Mouse (Mus musculus): ENCODE results near the gene Fam174b.

Fam174b gene

GRCm38 (mm10) chr7:73740111-73741035 lies at the start of gene Fam174b:
Gene Fam174b (plus strand): TSS chr7:73740302.
- peak; percentile 71 for DNase-seq (ENCODE audit: low read depth, low spot score)

GRCm38 (mm10) chr7:73697092-73697491 lies 43.0 kb upstream of the Fam174b start:
- DNase-seq (ENCODE audit: low read depth, low spot score) = no peak

DNA sequence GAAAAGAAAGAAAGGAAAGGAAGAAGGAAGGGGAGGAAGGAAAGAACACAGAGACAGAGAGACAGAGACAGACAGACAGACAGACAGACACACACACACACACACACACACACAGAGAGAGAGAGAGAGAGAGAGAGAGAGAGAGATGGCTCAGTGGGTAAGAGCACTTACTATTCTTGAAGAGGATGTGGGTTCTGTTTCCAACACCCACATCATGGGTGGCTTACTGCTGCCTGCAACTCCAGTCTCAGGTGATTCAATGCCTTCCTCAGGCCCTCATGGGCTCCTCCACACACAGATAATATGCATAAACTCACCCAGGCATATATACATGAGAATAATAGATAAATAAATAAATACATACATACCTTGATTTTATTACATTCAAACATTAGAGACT lies 35.8 kb upstream of the Fam174b start:
- no peak for DNase-seq (ENCODE audit: low read depth, low spot score)

DNA sequence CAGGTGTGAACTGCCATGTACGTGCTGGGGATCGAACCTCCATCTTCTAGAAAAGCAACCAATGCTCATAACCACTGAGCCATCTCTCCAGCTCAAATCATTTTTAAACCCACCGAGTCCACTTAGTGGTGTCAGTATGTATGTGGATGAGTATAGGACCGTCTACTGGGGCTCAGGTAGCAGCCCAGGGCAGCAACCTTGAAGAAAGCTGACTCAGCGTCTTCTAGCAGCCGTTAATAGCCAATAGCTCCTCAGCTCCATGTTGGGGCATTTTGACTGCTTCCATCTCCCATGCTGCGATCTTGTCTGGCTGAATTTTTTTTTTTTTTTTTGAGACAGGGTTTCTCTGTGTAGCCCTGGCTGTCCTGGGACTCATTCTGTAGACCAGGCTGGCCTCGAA lies 26.6 kb upstream of the Fam174b start:
- DNase-seq (ENCODE audit: low read depth, low spot score) = no peak

- DNase-seq (ENCODE audit: low read depth, low spot score) = peak; percentile 53
Measured at GRCm38 (mm10) chr7:73715928-73716749, 24.0 kb upstream of the Fam174b start.

- DNase-seq (ENCODE audit: low read depth, low spot score) = no peak
Measured at GRCm38 (mm10) chr7:73716841-73717240, 23.3 kb upstream of the Fam174b start.

- DNase-seq (ENCODE audit: low read depth, low spot score) = no peak
Measured at GRCm38 (mm10) chr7:73718031-73718430, 22.1 kb upstream of the Fam174b start.

- DNase-seq (ENCODE audit: low read depth, low spot score) = no peak
Measured at GRCm38 (mm10) chr7:73718497-73719007, 21.6 kb upstream of the Fam174b start.

DNA sequence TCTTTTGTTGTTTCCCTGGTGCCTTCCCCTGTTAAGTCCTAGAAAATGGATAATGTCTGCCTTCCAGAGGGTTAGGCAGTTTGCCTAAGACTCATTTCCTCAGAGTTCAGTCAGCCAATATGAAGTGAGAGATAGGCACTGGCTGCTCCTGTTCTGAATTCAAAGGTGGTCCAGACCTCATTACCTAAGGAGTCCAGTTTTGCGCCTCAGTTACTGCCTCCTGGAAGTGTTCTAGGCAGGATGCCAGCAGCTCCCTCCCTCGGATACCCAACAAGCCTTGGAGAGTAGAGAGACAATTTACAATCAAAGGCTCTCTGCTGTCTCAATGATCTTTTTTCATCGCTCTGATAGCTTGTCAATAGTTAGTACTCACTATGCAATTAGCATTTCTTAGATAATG lies 19.1 kb upstream of the Fam174b start:
- no peak for DNase-seq (ENCODE audit: low read depth, low spot score)

DNA sequence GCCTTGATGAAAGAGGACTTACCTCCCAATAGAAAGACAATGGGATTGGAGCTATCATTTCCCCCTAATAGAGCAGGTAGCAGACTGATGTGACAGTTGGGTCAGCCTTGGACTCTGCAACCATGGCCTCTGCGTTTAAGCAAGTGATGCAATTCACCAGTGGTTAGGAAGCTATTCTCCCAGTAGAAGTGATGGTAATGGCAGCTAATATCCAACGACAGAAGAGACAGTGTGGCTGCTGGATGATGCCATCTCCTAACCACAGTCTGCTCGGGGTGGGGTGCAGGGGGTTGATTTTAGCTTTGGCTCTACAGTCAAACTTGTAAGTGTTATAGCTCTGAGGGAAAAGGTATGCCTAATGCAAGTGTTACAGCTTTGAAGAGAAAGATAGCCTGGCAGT lies 18.3 kb upstream of the Fam174b start:
- DNase-seq (ENCODE audit: low read depth, low spot score) = no peak

GRCm38 (mm10) chr7:73729913-73730312 lies 10.2 kb upstream of the Fam174b start:
- DNase-seq (ENCODE audit: low read depth, low spot score) = no peak

DNA sequence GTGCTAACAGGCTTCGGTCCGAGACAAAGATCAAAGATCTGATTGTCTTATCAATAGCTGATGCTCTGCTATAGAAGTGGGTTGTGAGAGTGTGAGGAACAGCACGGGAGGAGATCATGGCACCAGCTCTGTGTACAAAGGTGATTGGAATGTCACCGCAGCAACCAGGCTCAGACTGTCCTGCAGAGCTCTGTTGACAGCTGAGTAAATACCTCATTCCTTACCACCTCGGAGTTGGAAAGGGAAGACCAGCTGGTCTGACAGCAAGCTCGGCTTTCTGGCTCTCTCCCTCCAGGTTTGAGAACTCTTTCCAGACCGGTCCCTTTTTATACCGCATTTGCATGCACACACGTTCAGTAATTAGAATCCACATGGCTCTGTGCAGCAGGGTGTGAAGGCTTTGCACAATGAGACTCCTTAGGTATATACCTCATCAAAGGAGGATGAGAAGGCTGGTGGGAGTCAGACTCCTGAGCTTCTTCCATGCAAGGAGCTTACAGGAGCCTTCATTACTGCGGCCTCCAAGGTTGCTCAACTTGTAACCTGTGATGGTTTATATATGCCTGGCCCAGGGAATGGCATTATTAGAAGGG lies 9.6 kb upstream of the Fam174b start:
- no peak for DNase-seq (ENCODE audit: low read depth, low spot score)

GRCm38 (mm10) chr7:73736046-73736445 lies 4.1 kb upstream of the Fam174b start:
- DNase-seq (ENCODE audit: low read depth, low spot score) = no peak

DNA sequence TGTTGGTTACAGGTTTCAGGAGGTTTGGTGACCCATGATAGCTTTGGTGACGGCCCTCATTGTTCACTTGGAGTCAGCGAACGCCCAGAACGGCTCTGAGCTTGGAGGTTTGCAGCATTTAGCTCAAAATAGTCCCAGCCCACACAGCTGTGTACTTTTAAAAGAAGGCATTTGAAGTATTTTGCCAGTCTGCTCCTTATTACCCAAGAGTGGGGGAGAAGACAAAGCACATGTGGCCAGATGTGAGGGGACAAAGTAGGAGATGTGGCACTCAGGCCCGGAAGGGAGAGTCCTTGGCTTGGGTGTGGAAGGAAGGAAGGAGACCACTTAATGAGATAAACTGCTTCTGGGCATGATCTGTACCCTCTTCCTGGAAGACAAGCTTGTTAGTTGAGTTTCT lies 1.3 kb downstream of the Fam174b start:
- DNase-seq (ENCODE audit: low read depth, low spot score) = peak; percentile 46

DNA sequence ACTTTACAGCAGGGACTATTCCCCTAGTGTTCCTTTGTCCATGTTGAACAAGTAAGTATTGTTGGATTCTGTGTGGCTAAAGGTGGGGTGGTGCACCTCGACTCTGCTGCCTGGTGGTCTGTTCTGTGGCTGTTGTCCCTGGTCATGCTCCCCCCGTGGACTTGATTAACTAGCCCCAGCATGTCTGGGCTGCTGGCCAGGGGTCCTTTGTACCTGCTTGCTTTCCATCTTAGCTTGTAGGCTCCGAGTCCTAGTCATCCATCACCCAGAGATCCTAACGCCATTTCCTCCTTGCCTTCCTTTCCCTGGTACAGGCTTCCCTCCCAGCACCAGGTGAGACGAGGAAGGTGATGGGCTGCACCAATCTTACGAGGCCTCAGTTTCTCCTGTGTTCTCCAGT lies 1.7 kb downstream of the Fam174b start:
- DNase-seq (ENCODE audit: low read depth, low spot score) = no peak

- no peak for DNase-seq (ENCODE audit: low read depth, low spot score)
Measured at GRCm38 (mm10) chr7:73743144-73743543, 3.0 kb downstream of the Fam174b start.

DNA sequence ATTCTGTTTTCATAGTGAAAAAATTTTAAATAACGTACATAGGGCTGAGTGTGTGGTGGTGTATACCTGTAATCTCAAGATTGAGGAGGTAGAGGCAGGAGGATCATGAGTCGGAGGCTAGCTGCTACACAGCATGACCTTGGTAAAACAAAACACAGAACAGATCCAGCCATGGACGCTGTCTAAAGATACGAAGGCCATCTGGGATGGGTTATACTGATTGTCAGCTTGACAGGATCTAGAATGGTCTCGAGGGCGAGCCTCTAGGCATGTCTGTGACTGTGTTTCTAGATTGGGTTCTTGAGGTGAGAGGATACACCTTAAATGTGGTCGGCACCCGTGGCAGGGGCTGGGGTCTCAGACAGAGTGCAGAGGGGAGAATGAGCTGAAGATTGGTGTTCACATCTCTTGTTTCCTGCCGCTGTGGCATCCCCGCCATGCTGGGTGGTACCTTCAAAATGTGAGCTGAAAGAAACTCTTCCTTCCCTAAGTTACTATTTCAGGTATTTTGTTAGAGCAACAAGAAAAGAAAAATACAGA lies 3.8 kb downstream of the Fam174b start:
- no peak for DNase-seq (ENCODE audit: low read depth, low spot score)

DNA sequence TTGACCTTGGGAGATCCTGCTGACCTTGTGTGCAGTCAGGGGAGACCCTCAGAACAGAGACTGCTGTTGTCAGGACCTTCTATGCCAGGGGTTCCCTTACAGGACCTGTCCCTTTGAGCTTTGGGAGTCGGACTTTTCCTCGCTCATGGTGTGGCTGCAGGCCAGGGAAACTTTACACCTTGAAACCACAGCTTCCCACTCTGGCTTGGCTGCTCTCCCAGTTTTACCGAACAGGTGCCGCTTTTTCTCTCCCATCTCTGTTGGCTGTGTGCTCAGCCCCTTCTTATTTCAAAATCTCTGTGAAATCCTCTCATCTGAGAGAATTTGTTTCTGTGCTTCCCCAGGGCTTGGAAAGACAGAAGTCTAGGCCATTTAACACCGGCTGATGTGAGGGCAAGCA lies 5.8 kb downstream of the Fam174b start:
- no peak for DNase-seq (ENCODE audit: low read depth, low spot score)

DNA sequence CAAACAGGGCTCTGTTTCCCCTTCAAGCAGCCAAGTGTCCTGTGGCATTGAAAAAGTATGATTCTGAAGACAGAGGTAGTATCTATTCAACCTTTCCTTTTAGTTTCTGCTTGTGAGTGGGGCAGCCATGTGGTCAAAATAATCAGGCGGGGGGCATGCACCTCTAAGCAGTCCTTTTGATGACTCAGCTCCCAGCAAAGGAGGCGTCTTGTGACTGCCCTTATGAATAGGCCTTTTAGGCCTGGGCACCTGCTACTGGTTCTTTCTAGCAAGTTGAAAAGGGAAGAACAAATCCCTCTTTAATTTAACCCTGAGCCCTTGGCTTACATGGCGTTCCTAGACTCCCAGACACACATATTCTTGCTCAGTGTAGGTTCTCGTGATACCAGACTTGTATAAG lies 6.7 kb downstream of the Fam174b start:
- no peak for DNase-seq (ENCODE audit: low read depth, low spot score)

DNA sequence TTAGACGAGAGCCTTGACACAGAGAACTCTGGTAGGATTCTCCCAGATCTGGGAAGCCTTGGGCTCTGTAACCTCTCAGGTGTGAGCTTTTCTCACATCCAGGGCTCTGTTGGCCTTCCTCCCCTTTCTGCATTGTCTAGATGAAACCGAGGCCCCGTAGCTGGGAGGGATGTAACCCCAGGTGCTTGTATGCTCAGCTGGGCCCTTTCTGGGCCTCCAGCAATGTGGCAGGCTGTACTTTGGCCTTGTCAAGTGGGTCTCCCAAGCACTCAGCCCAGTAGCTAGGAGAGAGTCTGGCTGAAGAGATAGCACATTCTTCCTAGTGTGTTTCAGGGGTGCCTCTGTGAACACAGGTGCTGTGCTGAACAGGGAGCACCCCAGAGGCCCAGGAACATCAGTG lies 7.4 kb downstream of the Fam174b start:
- no peak for DNase-seq (ENCODE audit: low read depth, low spot score)

DNA sequence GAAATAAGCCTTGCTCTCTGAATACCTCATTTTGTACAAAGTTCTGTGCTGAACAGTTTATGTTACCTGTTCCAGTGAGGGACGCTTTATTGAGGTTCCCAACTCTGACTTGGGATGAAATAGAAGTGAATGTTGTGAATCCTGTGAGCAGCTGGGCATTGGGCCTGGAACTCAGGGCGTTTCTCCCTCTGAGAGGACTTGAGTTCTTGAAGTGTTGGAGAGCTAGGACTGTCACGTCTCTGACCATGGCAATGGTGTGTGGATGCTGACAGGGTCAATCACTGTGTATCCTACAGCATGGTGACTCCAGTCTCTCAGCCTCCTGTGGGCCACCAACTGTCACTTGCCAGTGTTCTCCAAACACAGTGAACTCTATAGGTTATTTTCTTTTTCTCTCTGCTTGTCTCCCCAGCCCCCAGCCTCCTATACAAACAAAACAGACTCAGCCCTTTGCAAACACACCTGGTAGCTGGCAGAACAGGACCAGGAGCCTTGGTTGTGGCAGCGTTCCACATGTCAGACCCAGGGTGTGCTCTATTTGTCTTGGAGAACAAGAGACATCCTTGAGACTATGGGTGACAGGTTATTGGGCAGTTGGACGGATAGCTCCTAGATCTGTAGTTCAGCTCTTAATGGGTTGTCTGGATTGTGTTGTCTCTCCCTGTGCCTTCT lies 8.5 kb downstream of the Fam174b start:
- DNase-seq (ENCODE audit: low read depth, low spot score) = no peak
